Mouse (Mus musculus): ENCODE measurements around the gene Med13l. TPM values are rescaled to one million over a fixed set of nuclear protein-coding genes. Genes with fewer than 3 reads are reported as not detected.

Gene Med13l
- total and polyA plus RNA-seq, 3 experiments = 2.0 to 11.0 (median 10.1) TPM

DNA sequence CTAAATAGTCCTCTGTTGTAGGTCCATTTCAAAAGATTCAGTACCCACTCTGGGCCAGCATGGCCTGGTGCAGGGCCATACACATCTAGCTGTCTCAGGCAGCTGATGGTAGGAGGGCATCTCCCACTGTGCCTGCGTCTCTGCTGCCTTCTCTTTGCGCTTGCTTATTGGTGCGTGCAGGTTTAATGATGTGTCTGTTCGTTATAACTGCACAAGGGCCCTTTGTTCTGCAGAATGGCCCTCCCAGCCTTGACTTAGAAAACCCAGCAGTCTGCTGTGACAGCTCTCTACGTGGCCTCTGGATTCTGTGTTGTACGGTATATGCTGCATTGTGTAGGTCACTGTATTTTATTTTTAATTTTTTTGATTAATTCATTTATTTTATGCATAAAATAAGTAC is 208.7 kb downstream of the Med13l start:
- Histone ChIP-seq H3K4me3 (replicated peaks in 1 of 3; ENCODE audit: low read depth in 2 of 3, low read length in 2 of 3, poor library complexity in 1 of 3) (no peak overlapping the region), H3K9me3 (replicated peaks; ENCODE audit: low read length) (no peaks in the 10 kb centered on the region), H3K9ac (ENCODE audit: insufficient read depth, low read depth) (no peak overlapping the region), H3K36me3 (replicated peaks in 1 of 2; ENCODE audit: control insufficient read depth in 1 of 2, insufficient read depth in 1 of 2, low read length in 1 of 2) (peaks cover 0 to 11% of the 10 kb centered on the region in 2 experiments), H3K27ac (ENCODE audit: insufficient read depth, low read depth) (no peak overlapping the region), H3K79me2 (replicated peaks; ENCODE audit: control insufficient read depth, extremely low read depth, insufficient read depth, poor library complexity, severe bottlenecking) (no peaks in the 10 kb centered on the region), H3K27me3 (replicated peaks) (peaks cover 33% of the 10 kb centered on the region), H3K4me1 (ENCODE audit: control insufficient read depth in 1 of 2, insufficient read depth in 2 of 2) (peaks cover 0 to 5% of the 10 kb centered on the region in 2 experiments; a peak in 1 of 4 replicates), H3K4me2 (ENCODE audit: insufficient read depth, low read depth, poor library complexity, severe bottlenecking) (no peak overlapping the region)
- no peak for TF ChIP-seq MAX (IDR thresholded peaks at IDR 0.05; ENCODE audit: low read length)
- TF ChIP-seq MYC (IDR thresholded peaks at IDR 0.05; ENCODE audit: low read depth, low read length) = no peak
- no peak for TF ChIP-seq KAT2A (IDR thresholded peaks at IDR 0.05; ENCODE audit: insufficient replicate concordance, low read length)
- no peak for DNase-seq (ENCODE audit: extremely low read depth)
- dilution Hi-C loops (cut with MboI; ENCODE audit: extremely low pct_ligation_motif_present, extremely low pct_unique_long_range_greater_than_20kb, low sequenced_read_pairs) (no loop called here), in situ Hi-C loops (cut with MboI; ENCODE audit: low pct_ligation_motif_present, low pct_unique_long_range_greater_than_20kb, low sequenced_read_pairs) (no loop called here)

DNA sequence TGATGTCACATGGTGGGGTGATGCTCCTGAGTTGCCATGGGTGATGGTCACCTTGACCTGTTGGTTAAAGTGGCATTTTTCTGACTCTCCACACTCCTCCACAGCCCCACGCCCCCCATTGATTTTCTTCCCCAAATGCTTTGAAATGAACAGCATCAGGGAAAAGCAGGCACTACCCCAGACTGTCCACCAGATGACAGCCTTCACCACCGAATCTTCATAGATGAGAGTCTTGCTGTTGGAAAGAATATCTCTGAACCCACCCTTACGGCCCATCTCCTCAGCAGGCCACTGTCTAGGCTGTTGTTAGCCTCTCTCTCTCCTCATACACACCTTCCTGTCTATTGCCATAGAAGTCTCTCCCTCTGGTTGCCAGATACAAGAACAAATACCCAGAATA is 213.4 kb downstream of the Med13l start:
- peaks cover 50% of the 10 kb centered on the region for H3K27me3 ChIP-seq (replicated peaks)
- H3K36me3 ChIP-seq (replicated peaks in 1 of 2; ENCODE audit: control insufficient read depth in 1 of 2, insufficient read depth in 1 of 2, low read length in 1 of 2) = no peaks in the 10 kb centered on the region
- no peak overlapping the region for H3K4me2 ChIP-seq (ENCODE audit: insufficient read depth, low read depth, poor library complexity, severe bottlenecking)
- dilution Hi-C loops (cut with MboI; ENCODE audit: extremely low pct_ligation_motif_present, extremely low pct_unique_long_range_greater_than_20kb, low sequenced_read_pairs) = no loop called here
- H3K9ac ChIP-seq (ENCODE audit: insufficient read depth, low read depth) = no peak overlapping the region
- peaks cover 2% of the 10 kb centered on the region for H3K9me3 ChIP-seq (replicated peaks; ENCODE audit: low read length)
- in situ Hi-C loops (cut with MboI; ENCODE audit: low pct_ligation_motif_present, low pct_unique_long_range_greater_than_20kb, low sequenced_read_pairs) = no loop called here
- no peaks in the 10 kb centered on the region for H3K4me1 ChIP-seq (ENCODE audit: control insufficient read depth in 1 of 2, insufficient read depth in 2 of 2)
- peak; percentile 30 for DNase-seq (ENCODE audit: extremely low read depth)
- H3K79me2 ChIP-seq (replicated peaks; ENCODE audit: control insufficient read depth, extremely low read depth, insufficient read depth, poor library complexity, severe bottlenecking) = no peaks in the 10 kb centered on the region
- H3K4me3 ChIP-seq (replicated peaks in 1 of 3; ENCODE audit: low read depth in 2 of 3, low read length in 2 of 3, poor library complexity in 1 of 3) = no peak overlapping the region
- no peak overlapping the region for H3K27ac ChIP-seq (ENCODE audit: insufficient read depth, low read depth)
- TF ChIP-seq ZNF384 (IDR thresholded peaks at IDR 0.05; ENCODE audit: low read depth, low read length) (no peak), SMC3 (IDR thresholded peaks at IDR 0.05; ENCODE audit: low read depth, low read length) (peak; percentile 79), RAD21 (IDR thresholded peaks at IDR 0.05; ENCODE audit: low read depth, low read length) (peak; percentile 78), CHD2 (IDR thresholded peaks at IDR 0.05; ENCODE audit: low read length) (no peak), POLR2AphosphoS2 (IDR thresholded peaks at IDR 0.05; ENCODE audit: low read depth, low read length) (no peak), CTCF (conservative IDR thresholded peaks at IDR 0.05 in 1 of 2, IDR thresholded peaks at IDR 0.05 in 1 of 2; ENCODE audit: low read depth in 2 of 2, low read length in 2 of 2) (peak; percentile 73 to 84), IRF4 (IDR thresholded peaks at IDR 0.05; ENCODE audit: low read depth, low read length) (no peak)

DNA sequence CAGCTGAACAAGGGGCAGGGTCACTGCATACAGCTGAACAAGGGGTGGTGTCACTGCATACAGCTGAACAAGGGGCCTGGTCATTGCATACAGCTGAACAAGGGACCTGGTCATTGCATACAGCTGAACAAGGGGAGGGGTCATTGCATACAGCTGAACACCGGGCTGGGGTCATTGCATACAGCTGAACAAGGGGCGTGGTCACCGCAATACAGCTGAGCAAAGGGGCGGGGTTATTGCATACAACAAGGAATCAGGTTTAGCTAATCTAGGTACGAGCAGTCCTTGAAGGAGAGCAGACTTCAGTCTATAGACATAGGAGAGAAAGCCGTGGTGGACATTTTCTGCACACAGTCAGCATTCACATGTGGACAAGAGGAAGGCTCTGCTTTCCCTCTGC is 215.9 kb downstream of the Med13l start:
- dilution Hi-C loops (cut with MboI; ENCODE audit: extremely low pct_ligation_motif_present, extremely low pct_unique_long_range_greater_than_20kb, low sequenced_read_pairs) = no loop called here

More for the DNA sequence above, 215.9 kb downstream of the Med13l start:
- no peak overlapping the region for H3K27ac ChIP-seq (ENCODE audit: insufficient read depth, low read depth)
- no peak overlapping the region for H3K9ac ChIP-seq (ENCODE audit: insufficient read depth, low read depth)
- no peak for DNase-seq (ENCODE audit: extremely low read depth)
- H3K4me1 ChIP-seq (ENCODE audit: control insufficient read depth in 1 of 2, insufficient read depth in 2 of 2) = no peaks in the 10 kb centered on the region
- H3K36me3 ChIP-seq (replicated peaks in 1 of 2; ENCODE audit: control insufficient read depth in 1 of 2, insufficient read depth in 1 of 2, low read length in 1 of 2) = no peaks in the 10 kb centered on the region
- no peaks in the 10 kb centered on the region for H3K79me2 ChIP-seq (replicated peaks; ENCODE audit: control insufficient read depth, extremely low read depth, insufficient read depth, poor library complexity, severe bottlenecking)
- no peak overlapping the region for H3K4me2 ChIP-seq (ENCODE audit: insufficient read depth, low read depth, poor library complexity, severe bottlenecking)
- in situ Hi-C loops (cut with MboI; ENCODE audit: low pct_ligation_motif_present, low pct_unique_long_range_greater_than_20kb, low sequenced_read_pairs) = no loop called here
- no peak overlapping the region for H3K4me3 ChIP-seq (replicated peaks in 1 of 3; ENCODE audit: low read depth in 2 of 3, low read length in 2 of 3, poor library complexity in 1 of 3)
- no peak for TF ChIP-seq HCFC1 (IDR thresholded peaks at IDR 0.05; ENCODE audit: low read depth, low read length)
- no peak for TF ChIP-seq JUND (conservative IDR thresholded peaks at IDR 0.05; ENCODE audit: low read depth, low read length)
- no peak for TF ChIP-seq KAT2A (IDR thresholded peaks at IDR 0.05; ENCODE audit: insufficient replicate concordance, low read length)
- TF ChIP-seq MAX (IDR thresholded peaks at IDR 0.05; ENCODE audit: low read length) = no peak
- peaks cover 64% of the 10 kb centered on the region for H3K27me3 ChIP-seq (replicated peaks)
- peaks cover 2% of the 10 kb centered on the region for H3K9me3 ChIP-seq (replicated peaks; ENCODE audit: low read length)
